Comparison of ENCODE assay signal across 10 mouse cellular contexts in genomic region chr15:78839744-78840143, GRCm38 (mm10). TPM values are rescaled to one million over a fixed set of nuclear protein-coding genes. Genes with fewer than 3 reads are reported as not detected.
DNase-seq lines count a peak whose midpoint lies in the region; ATAC-seq and TF ChIP-seq lines count a peak whose summit lies in the region.
"Had no signal": no experiment of that assay in that cellular context is flagged by ENCODE, and none has a peak within 500 bp of the region (broad histone marks: within the 10 kb centered on the region; RNA-seq: fewer than 3 reads in every experiment).

No protein-coding gene starts in this region.

- H3K36me3 ChIP-seq in lung, embryonic 16.5 days (ENCODE audit: control insufficient read depth, insufficient read depth, low read length) = no peaks in the 10 kb centered on the region
- no peaks in the 10 kb centered on the region for H3K36me3 ChIP-seq in hindbrain, postnatal 0 days (ENCODE audit: insufficient read depth, low read length)

- no peaks in the 10 kb centered on the region for H3K9me3 ChIP-seq in lung, embryonic 16.5 days (ENCODE audit: control insufficient read depth, low read length)
- no peaks in the 10 kb centered on the region for H3K9me3 ChIP-seq in hindbrain, postnatal 0 days (ENCODE audit: low read length)

- no peak for TF ChIP-seq CTCF in hindbrain, postnatal 0 days (IDR thresholded peaks at IDR 0.05; ENCODE audit: low read depth)
- no peak for TF ChIP-seq CTCF in olfactory bulb, adult 2 months (IDR thresholded peaks at IDR 0.05; ENCODE audit: insufficient read depth, low read depth, low read length)

- H3K27me3 ChIP-seq in lung, embryonic 16.5 days (ENCODE audit: control insufficient read depth, insufficient read depth, low read depth, low read length) = no peaks in the 10 kb centered on the region
- peaks cover 7% of the 10 kb centered on the region; the same call in 1 of the 2 replicates for H3K27me3 ChIP-seq in hindbrain, postnatal 0 days (ENCODE audit: insufficient read depth, low read length)

- no peak for ATAC-seq in lung, embryonic 16.5 days (ENCODE audit: low read depth)
- ATAC-seq in hindbrain, postnatal 0 days = no peak
- ATAC-seq in inflammation-experienced regulatory T-cells, adult 6 months = no peak

- TF ChIP-seq POLR2A in olfactory bulb, adult 2 months (IDR thresholded peaks at IDR 0.05; ENCODE audit: insufficient read depth, low read depth, low read length) = no peak

- peak; percentile 13 for DNase-seq in adrenal gland, postnatal 10 days
- DNase-seq in adrenal gland, adult 18-20 months (ENCODE audit: low spot score in 2 of 2) = no peak
- DNase-seq in lung, adult 18-20 months = no peak
- peak; percentile 62 for DNase-seq in hindbrain, postnatal 0 days (ENCODE audit: low spot score)
- no peak for DNase-seq in spleen, postnatal 4 days (ENCODE audit: low spot score in 2 of 2)
- DNase-seq: thymus, postnatal 4 days had no signal

- peak overlapping the region; percentile 99 for H3K27ac ChIP-seq in lung, embryonic 16.5 days (ENCODE audit: low read length)
- H3K27ac ChIP-seq in hindbrain, postnatal 0 days = peak overlapping the region; percentile 36; the same call in 1 of the 2 replicates
- H3K27ac ChIP-seq in olfactory bulb, adult 2 months (ENCODE audit: insufficient read depth, low read depth, low read length) = 0 out of 2 replicates have a peak overlapping the region, but pooled peaks have one; percentile 33

- H3K4me1 ChIP-seq in lung, embryonic 16.5 days (replicated peaks; ENCODE audit: control insufficient read depth, insufficient read depth, low read length) = peaks cover 56% of the 10 kb centered on the region
- peaks cover 27% of the 10 kb centered on the region for H3K4me1 ChIP-seq in hindbrain, postnatal 0 days (ENCODE audit: insufficient read depth, low read length)
- H3K4me1 ChIP-seq in olfactory bulb, adult 2 months (ENCODE audit: control insufficient read depth, insufficient read depth, low read length) = peaks cover 44% of the 10 kb centered on the region

- no peak overlapping the region for H3K4me3 ChIP-seq in lung, embryonic 16.5 days (ENCODE audit: low read length)
- H3K4me3 ChIP-seq in hindbrain, postnatal 0 days (ENCODE audit: low read length) = no peak overlapping the region
- no peak overlapping the region for H3K4me3 ChIP-seq in olfactory bulb, adult 2 months (ENCODE audit: insufficient read depth, low read depth, low read length)

- 11% methylated on average over 2 of the region's 2 CpGs for WGBS in lung, embryonic 16.5 days
- WGBS in hindbrain, postnatal 0 days = 10% methylated on average over 2 of the region's 2 CpGs
- 4% methylated on average over 2 of the region's 2 CpGs for WGBS in olfactory bulb, adult 2 months

- no peak overlapping the region for H3K4me2 ChIP-seq in lung, embryonic 16.5 days (ENCODE audit: low read depth, low read length)
- H3K4me2 ChIP-seq in hindbrain, postnatal 0 days (ENCODE audit: low read depth, low read length) = no peak overlapping the region

- H3K9ac ChIP-seq in lung, embryonic 16.5 days (ENCODE audit: low read length) = peak overlapping the region; percentile 48; the same call in 1 of the 2 replicates
- H3K9ac ChIP-seq in hindbrain, postnatal 0 days (replicated peaks; ENCODE audit: low read length) = no peak overlapping the region

RNA-seq across cellular contexts. Expression of gene Cdc42ep1, which starts 2.7 kb away (rescaled TPM):
- 10 to 100 TPM; 40.9 to 48.6 TPM for total RNA-seq in adrenal gland, postnatal 10 days (2021)
- total RNA-seq in adrenal gland, adult 18-20 months (2021) = 10 to 100 TPM; 36.2 to 53.1 TPM
- 113 TPM in 2 replicates for polyA plus RNA-seq in lung, embryonic 16.5 days (2015; fragmentation: Nextera tagmentation; extraction: Ambion mirVana)
- 20.6 and 22.5 TPM in 2 replicates for total RNA-seq in hindbrain, postnatal 0 days (2014; rRNA removed)
- 18.1 TPM in 2 replicates for polyA plus RNA-seq in hindbrain, postnatal 0 days (2015; fragmentation: Nextera tagmentation; extraction: Ambion mirVana)
- not detected in 2 replicates for polyA plus RNA-seq in olfactory bulb, adult 2 months (2012; ENCODE audit: insufficient read depth, insufficient read length, low replicate concordance, missing spikeins)
- not detected for polyA plus RNA-seq in inflammation-experienced regulatory T-cells, adult 6 months (2017; shearing (Covaris generic))

RNA-seq across cellular contexts. Expression of gene Lgals2, which starts 15.6 kb away (rescaled TPM):
- total RNA-seq in adrenal gland, postnatal 10 days (2021) = 1 to 10 TPM; 1.8 to 5.1 TPM
- under 1 TPM in 1 of 2 experiments, not detected in 1; 0.54 TPM for total RNA-seq in adrenal gland, adult 18-20 months (2021)
- polyA plus RNA-seq in lung, embryonic 16.5 days (2015; fragmentation: Nextera tagmentation; extraction: Ambion mirVana) = 1.0 and 1.2 TPM in 2 replicates
- not detected in 2 replicates for total RNA-seq in hindbrain, postnatal 0 days (2014; rRNA removed)
- not detected in 2 replicates for polyA plus RNA-seq in hindbrain, postnatal 0 days (2015; fragmentation: Nextera tagmentation; extraction: Ambion mirVana)
- not detected in 2 replicates for polyA plus RNA-seq in olfactory bulb, adult 2 months (2012; ENCODE audit: insufficient read depth, insufficient read length, low replicate concordance, missing spikeins)
- not detected for polyA plus RNA-seq in inflammation-experienced regulatory T-cells, adult 6 months (2017; shearing (Covaris generic))
- total RNA-seq: layer of hippocampus, adult 18-20 months had no signal

RNA-seq across cellular contexts. Expression of gene Card10, which starts 36.9 kb away (rescaled TPM):
- 10 to 100 TPM; 12.0 to 12.4 TPM for total RNA-seq in adrenal gland, postnatal 10 days (2021)
- total RNA-seq in adrenal gland, adult 18-20 months (2021) = 1 to 10 TPM; 5.6 to 8.1 TPM
- 6.1 and 6.2 TPM in 2 replicates for polyA plus RNA-seq in lung, embryonic 16.5 days (2015; fragmentation: Nextera tagmentation; extraction: Ambion mirVana)
- total RNA-seq in hindbrain, postnatal 0 days (2014; rRNA removed) = 0.94 and 1.4 TPM in 2 replicates
- polyA plus RNA-seq in hindbrain, postnatal 0 days (2015; fragmentation: Nextera tagmentation; extraction: Ambion mirVana) = 2.3 and 2.6 TPM in 2 replicates
- polyA plus RNA-seq in olfactory bulb, adult 2 months (2012; ENCODE audit: insufficient read depth, insufficient read length, low replicate concordance, missing spikeins) = not detected in 2 replicates
- under 1 TPM; 0.15 to 0.26 (median 0.19) TPM for polyA plus RNA-seq in inflammation-experienced regulatory T-cells, adult 6 months (2017; shearing (Covaris generic))

RNA-seq across cellular contexts. Expression of gene Gga1, which starts 37.2 kb away (rescaled TPM):
- total RNA-seq in adrenal gland, postnatal 10 days (2021) = 10 to 100 TPM; 48.8 to 50.6 TPM
- 10 to 100 TPM; 55.2 to 57.2 TPM for total RNA-seq in adrenal gland, adult 18-20 months (2021)
- 58.3 and 63.1 TPM in 2 replicates for polyA plus RNA-seq in lung, embryonic 16.5 days (2015; fragmentation: Nextera tagmentation; extraction: Ambion mirVana)
- 40.0 and 47.1 TPM in 2 replicates for total RNA-seq in hindbrain, postnatal 0 days (2014; rRNA removed)
- polyA plus RNA-seq in hindbrain, postnatal 0 days (2015; fragmentation: Nextera tagmentation; extraction: Ambion mirVana) = 40.1 and 41.2 TPM in 2 replicates
- not detected in 2 replicates for polyA plus RNA-seq in olfactory bulb, adult 2 months (2012; ENCODE audit: insufficient read depth, insufficient read length, low replicate concordance, missing spikeins)
- 10 to 100 TPM; 11.9 to 22.5 (median 16.1) TPM for polyA plus RNA-seq in inflammation-experienced regulatory T-cells, adult 6 months (2017; shearing (Covaris generic))

RNA-seq across cellular contexts. Expression of gene Gm49510, which starts 59.7 kb away (rescaled TPM):
- not detected for total RNA-seq in adrenal gland, postnatal 10 days (2021)
- not detected for total RNA-seq in adrenal gland, adult 18-20 months (2021)
- polyA plus RNA-seq in lung, embryonic 16.5 days (2015; fragmentation: Nextera tagmentation; extraction: Ambion mirVana) = 0.16 and 0.59 TPM in 2 replicates
- total RNA-seq in hindbrain, postnatal 0 days (2014; rRNA removed) = 0.72 TPM in 1 of 2 replicates, not detected in the other
- not detected in 2 replicates for polyA plus RNA-seq in hindbrain, postnatal 0 days (2015; fragmentation: Nextera tagmentation; extraction: Ambion mirVana)
- polyA plus RNA-seq in olfactory bulb, adult 2 months (2012; ENCODE audit: insufficient read depth, insufficient read length, low replicate concordance, missing spikeins) = not detected in 2 replicates
- polyA plus RNA-seq in inflammation-experienced regulatory T-cells, adult 6 months (2017; shearing (Covaris generic)) = not detected

Comparison
In these comparisons a context has a peak if more than half of its experiments do, and no peak if none do; other contexts are left out.
1. DNase-seq: peak in adrenal gland, postnatal 10 days (single experiment) and hindbrain, postnatal 0 days (single experiment); none in adrenal gland, adult 18-20 months (0 of 2), lung, adult 18-20 months (0 of 2) and spleen, postnatal 4 days (0 of 2).
2. H3K27ac ChIP-seq: peak in every context shown above with its lines; median percentile 99 in lung, embryonic 16.5 days; 36 in hindbrain, postnatal 0 days; 33 in olfactory bulb, adult 2 months.
3. RNA of gene Cdc42ep1, which starts 2.7 kb away (polyA plus RNA-seq): 113 TPM in lung, embryonic 16.5 days and 18.1 TPM in hindbrain, postnatal 0 days; not detected in olfactory bulb, adult 2 months and not detected in inflammation-experienced regulatory T-cells, adult 6 months; every median in the first group is over 10 times any median in the second.